Mouse (Mus musculus) megakaryocyte, embryonic 14.5 days (primary cell): ENCODE measurements around the gene Creb3l1.

Experiments
- FLI1 ChIP-seq: IDR thresholded peaks from 2 replicates; pipeline ENCODE4 v1.6.1; 2012; ENCODE audit warnings: low read length, inconsistent platforms, mixed read lengths
- GATA1 ChIP-seq: IDR thresholded peaks from 3 replicates; pipeline ENCODE4 v1.6.1; 2012; ENCODE audit warnings: mixed read lengths, low read length, inconsistent platforms, borderline replicate concordance

DNA sequence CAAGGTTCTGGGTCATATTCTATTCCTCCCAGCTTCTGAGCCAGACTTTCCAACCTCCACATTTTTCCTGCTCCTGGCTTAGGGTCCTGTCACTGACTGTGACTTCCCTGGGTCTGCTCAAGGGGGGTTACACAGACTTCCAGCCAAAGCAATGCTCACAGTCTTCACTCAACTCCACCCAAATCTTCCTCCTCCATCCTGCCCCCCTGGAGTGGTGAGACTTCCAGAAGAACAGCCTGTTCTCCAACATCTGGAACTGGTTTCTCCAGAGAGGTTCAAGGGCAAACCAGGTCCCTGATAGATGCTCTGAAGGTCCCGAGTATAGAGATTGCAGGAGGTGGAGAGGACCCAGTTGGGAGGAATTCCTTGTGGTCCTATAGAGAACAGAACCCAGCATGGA lies 6.9 kb downstream of the Creb3l1 start:
- no peak for TF ChIP-seq GATA1
- TF ChIP-seq FLI1, result no peak
